Mouse (Mus musculus): Measurements from ENCODE around the gene Igfbp7. TPM values are rescaled to one million over a fixed set of nuclear protein-coding genes. Genes with fewer than 3 reads are reported as not detected.

The Igfbp7 gene
- polyA plus RNA-seq, 1 experiment from 2014 or later, result 780 TPM

GRCm38 (mm10) chr5:77348901-77349300 is 58.9 kb downstream of the Igfbp7 start:
- Histone ChIP-seq H3K4me3 (ENCODE audit: low read depth, low read length) (no peak overlapping the region), H3K27me3 (replicated peaks; ENCODE audit: insufficient read depth, low read length) (no peaks in the 10 kb centered on the region), H3K9ac (replicated peaks; ENCODE audit: low read depth) (no peak overlapping the region), H3K4me1 (ENCODE audit: insufficient read depth, low read depth, low read length) (no peaks in the 10 kb centered on the region), H3K9me3 (ENCODE audit: low read length) (no peaks in the 10 kb centered on the region), H3K4me2 (replicated peaks; ENCODE audit: low read depth, low read length) (no peak overlapping the region), H3K27ac (ENCODE audit: low read length) (no peak overlapping the region), H3K36me3 (ENCODE audit: insufficient read depth, low read length) (peaks cover 6% of the 10 kb centered on the region; the same call in 1 of the 2 replicates)
- DNase-seq (ENCODE audit: low spot score), result no peak
- no peak for ATAC-seq
- WGBS, result 94% methylated on average over 8 of the region's 8 CpGs
- TF ChIP-seq CTCF (IDR thresholded peaks at IDR 0.05), result no peak
- no peak for TF ChIP-seq EP300 (IDR thresholded peaks at IDR 0.05)

- Histone ChIP-seq H3K4me3 (ENCODE audit: low read depth, low read length) (no peak overlapping the region), H3K4me1 (ENCODE audit: insufficient read depth, low read depth, low read length) (no peaks in the 10 kb centered on the region), H3K36me3 (ENCODE audit: insufficient read depth, low read length) (peaks cover 36% of the 10 kb centered on the region), H3K27ac (ENCODE audit: low read length) (no peak overlapping the region), H3K9me3 (ENCODE audit: low read length) (no peaks in the 10 kb centered on the region), H3K4me2 (replicated peaks; ENCODE audit: low read depth, low read length) (no peak overlapping the region), H3K27me3 (replicated peaks; ENCODE audit: insufficient read depth, low read length) (no peaks in the 10 kb centered on the region), H3K9ac (replicated peaks; ENCODE audit: low read depth) (no peak overlapping the region)
- TF ChIP-seq CTCF (IDR thresholded peaks at IDR 0.05) (no peak), EP300 (IDR thresholded peaks at IDR 0.05) (no peak)
- 88% methylated on average over 4 of the region's 4 CpGs for WGBS
- ATAC-seq, result no peak
- DNase-seq (ENCODE audit: low spot score), result no peak
Measured at GRCm38 (mm10) chr5:77340033-77340432, 67.8 kb downstream of the Igfbp7 start.

GRCm38 (mm10) chr5:77330154-77330553 is 77.7 kb downstream of the Igfbp7 start:
- DNase-seq (ENCODE audit: low spot score) (no peak), ATAC-seq (no peak)
- Histone ChIP-seq H3K4me3 (ENCODE audit: low read depth, low read length) (no peak overlapping the region), H3K36me3 (ENCODE audit: insufficient read depth, low read length) (peaks cover 45% of the 10 kb centered on the region), H3K4me2 (replicated peaks; ENCODE audit: low read depth, low read length) (no peak overlapping the region), H3K27ac (ENCODE audit: low read length) (no peak overlapping the region), H3K4me1 (ENCODE audit: insufficient read depth, low read depth, low read length) (no peaks in the 10 kb centered on the region), H3K9me3 (ENCODE audit: low read length) (no peaks in the 10 kb centered on the region), H3K9ac (replicated peaks; ENCODE audit: low read depth) (no peak overlapping the region), H3K27me3 (replicated peaks; ENCODE audit: insufficient read depth, low read length) (no peaks in the 10 kb centered on the region)
- TF ChIP-seq EP300 (IDR thresholded peaks at IDR 0.05) (no peak), CTCF (IDR thresholded peaks at IDR 0.05) (peak; percentile 34; the same call in 1 of the 2 replicates)
- 78% methylated on average over 5 of the region's 5 CpGs for WGBS

GRCm38 (mm10) chr5:77324936-77325335 is 82.9 kb downstream of the Igfbp7 start:
- ATAC-seq (no peak), DNase-seq (ENCODE audit: low spot score) (no peak)
- Histone ChIP-seq H3K27me3 (replicated peaks; ENCODE audit: insufficient read depth, low read length) (no peaks in the 10 kb centered on the region), H3K4me3 (ENCODE audit: low read depth, low read length) (no peak overlapping the region), H3K36me3 (ENCODE audit: insufficient read depth, low read length) (peaks cover 56% of the 10 kb centered on the region), H3K9me3 (ENCODE audit: low read length) (no peaks in the 10 kb centered on the region), H3K27ac (ENCODE audit: low read length) (no peak overlapping the region), H3K9ac (replicated peaks; ENCODE audit: low read depth) (no peak overlapping the region), H3K4me1 (ENCODE audit: insufficient read depth, low read depth, low read length) (no peaks in the 10 kb centered on the region), H3K4me2 (replicated peaks; ENCODE audit: low read depth, low read length) (no peak overlapping the region)
- WGBS, result 88% methylated on average over 1 of the region's 1 CpGs
- TF ChIP-seq CTCF (IDR thresholded peaks at IDR 0.05) (no peak), EP300 (IDR thresholded peaks at IDR 0.05) (no peak)

GRCm38 (mm10) chr5:77314986-77315385 is 92.9 kb downstream of the Igfbp7 start:
- no peaks in the 10 kb centered on the region for H3K27me3 ChIP-seq (replicated peaks; ENCODE audit: insufficient read depth, low read length)
- DNase-seq (ENCODE audit: low spot score), result no peak
- no peaks in the 10 kb centered on the region for H3K4me1 ChIP-seq (ENCODE audit: insufficient read depth, low read depth, low read length)
- H3K9ac ChIP-seq (replicated peaks; ENCODE audit: low read depth), result no peak overlapping the region
- H3K36me3 ChIP-seq (ENCODE audit: insufficient read depth, low read length), result peaks cover 19% of the 10 kb centered on the region; the same call in 1 of the 2 replicates
- H3K9me3 ChIP-seq (ENCODE audit: low read length), result no peaks in the 10 kb centered on the region
- WGBS, result 76% methylated on average over 6 of the region's 6 CpGs
- H3K4me2 ChIP-seq (replicated peaks; ENCODE audit: low read depth, low read length), result no peak overlapping the region
- H3K4me3 ChIP-seq (ENCODE audit: low read depth, low read length), result no peak overlapping the region
- no peak for TF ChIP-seq EP300 (IDR thresholded peaks at IDR 0.05)
- no peak for TF ChIP-seq CTCF (IDR thresholded peaks at IDR 0.05)
- H3K27ac ChIP-seq (ENCODE audit: low read length), result no peak overlapping the region
- no peak for ATAC-seq

- peaks cover 17% of the 10 kb centered on the region; the same call in 1 of the 2 replicates for H3K36me3 ChIP-seq (ENCODE audit: insufficient read depth, low read length)
- ATAC-seq (no peak), DNase-seq (ENCODE audit: low spot score) (no peak)
- H3K4me3 ChIP-seq (ENCODE audit: low read depth, low read length), result no peak overlapping the region
- no peak overlapping the region for H3K9ac ChIP-seq (replicated peaks; ENCODE audit: low read depth)
- no peaks in the 10 kb centered on the region for H3K27me3 ChIP-seq (replicated peaks; ENCODE audit: insufficient read depth, low read length)
- no peaks in the 10 kb centered on the region for H3K9me3 ChIP-seq (ENCODE audit: low read length)
- H3K4me1 ChIP-seq (ENCODE audit: insufficient read depth, low read depth, low read length), result 0 out of 2 replicates have a peak, but pooled peaks cover 3% of the 10 kb centered on the region
- TF ChIP-seq CTCF (IDR thresholded peaks at IDR 0.05) (no peak), EP300 (IDR thresholded peaks at IDR 0.05) (no peak)
- H3K4me2 ChIP-seq (replicated peaks; ENCODE audit: low read depth, low read length), result no peak overlapping the region
- H3K27ac ChIP-seq (ENCODE audit: low read length), result no peak overlapping the region
- WGBS, result 94% methylated on average over 4 of the region's 4 CpGs
Measured at GRCm38 (mm10) chr5:77314206-77314605, 93.6 kb downstream of the Igfbp7 start.
